11 mouse cellular contexts compared by ENCODE assay signal in the genomic region with DNA sequence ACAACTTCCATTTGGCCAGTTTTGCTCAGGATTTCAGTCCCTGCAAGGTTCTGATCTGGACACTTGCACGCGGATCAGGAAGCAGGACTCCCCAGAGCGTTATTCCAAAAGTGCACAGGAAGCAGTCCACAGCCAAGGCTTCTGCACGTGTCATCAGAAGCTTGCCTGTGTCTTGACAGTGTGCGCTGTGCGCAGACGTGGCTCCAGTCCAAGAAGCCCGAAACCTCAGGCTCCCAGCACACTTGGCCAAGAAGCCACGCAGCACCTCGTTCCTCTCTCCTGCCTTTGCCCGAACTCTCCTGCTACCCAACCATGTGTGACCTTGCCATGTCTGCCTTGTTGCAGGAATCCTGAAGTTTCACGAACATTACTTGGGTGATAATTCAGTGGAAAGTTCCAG.
DNase-seq lines count a peak whose midpoint lies in the region; ATAC-seq and TF ChIP-seq lines count a peak whose summit lies in the region.
"Had no signal": no experiment of that assay in that cellular context is flagged by ENCODE, and none has a peak within 500 bp of the region (broad histone marks: within the 10 kb centered on the region; RNA-seq: fewer than 3 reads in every experiment).

No protein-coding gene starts in this region.

- peaks cover 44% of the 10 kb centered on the region for H3K36me3 ChIP-seq in midbrain, postnatal 0 days (ENCODE audit: insufficient read depth, low read length)
- H3K36me3 ChIP-seq in midbrain, embryonic 13.5 days = peaks cover 69% of the 10 kb centered on the region

- WGBS in midbrain, postnatal 0 days = 78% methylated on average over 12 of the region's 12 CpGs
- 89% methylated on average over 12 of the region's 12 CpGs for WGBS in midbrain, embryonic 13.5 days

- no peak for ATAC-seq in midbrain, postnatal 0 days (ENCODE audit: low FRiP score)
- no peak for ATAC-seq in midbrain, embryonic 13.5 days
- no peak for ATAC-seq in CD4-positive, CD25-positive, alpha-beta regulatory T cell, adult 4 months
- ATAC-seq: forebrain, embryonic 15.5 days had no signal

- no peak overlapping the region for H3K9ac ChIP-seq in midbrain, postnatal 0 days (replicated peaks; ENCODE audit: low read length, poor library complexity, severe bottlenecking)
- H3K9ac ChIP-seq in midbrain, embryonic 13.5 days (replicated peaks) = no peak overlapping the region
- H3K9ac ChIP-seq: forebrain, embryonic 15.5 days; neural tube, embryonic 12.5 days had no signal

- H3K4me2 ChIP-seq in midbrain, postnatal 0 days (ENCODE audit: low read depth, low read length, poor library complexity, severe bottlenecking) = no peak overlapping the region
- H3K4me2 ChIP-seq in midbrain, embryonic 13.5 days (replicated peaks) = no peak overlapping the region
- H3K4me2 ChIP-seq: forebrain, embryonic 15.5 days; neural tube, embryonic 12.5 days had no signal

- H3K4me1 ChIP-seq in midbrain, postnatal 0 days (ENCODE audit: insufficient read depth, low read length) = no peaks in the 10 kb centered on the region
- peaks cover 41% of the 10 kb centered on the region for H3K4me1 ChIP-seq in midbrain, embryonic 13.5 days (replicated peaks)

- H3K27me3 ChIP-seq in midbrain, postnatal 0 days (ENCODE audit: insufficient read depth, low read length) = no peaks in the 10 kb centered on the region
- H3K27me3 ChIP-seq in midbrain, embryonic 13.5 days = 0 out of 2 replicates have a peak, but pooled peaks cover 4% of the 10 kb centered on the region
- H3K27me3 ChIP-seq: forebrain, embryonic 15.5 days; neural tube, embryonic 12.5 days had no signal

- no peaks in the 10 kb centered on the region for H3K9me3 ChIP-seq in midbrain, postnatal 0 days (ENCODE audit: low read length)
- no peaks in the 10 kb centered on the region for H3K9me3 ChIP-seq in midbrain, embryonic 13.5 days
- H3K9me3 ChIP-seq: forebrain, embryonic 15.5 days; neural tube, embryonic 12.5 days had no signal

- intact Hi-C loops in heart, postnatal 36 days (cut with DNase I) = no loop called here

- H3K4me3 ChIP-seq in midbrain, postnatal 0 days (ENCODE audit: low read depth, low read length) = no peak overlapping the region
- H3K4me3 ChIP-seq in midbrain, embryonic 13.5 days (replicated peaks) = no peak overlapping the region
- H3K4me3 ChIP-seq: forebrain, embryonic 15.5 days; neural tube, embryonic 12.5 days had no signal

- no peak overlapping the region for H3K27ac ChIP-seq in midbrain, postnatal 0 days (ENCODE audit: low read depth, low read length)
- no peak overlapping the region for H3K27ac ChIP-seq in midbrain, embryonic 13.5 days
- H3K27ac ChIP-seq: forebrain, embryonic 15.5 days; macrophage; neural tube, embryonic 12.5 days had no signal

- peak; percentile 54 for DNase-seq in midbrain, postnatal 0 days (ENCODE audit: low spot score)
- DNase-seq in cerebellum, postnatal 14 days = peak; percentile 69 to 79
- peak; percentile 78 for DNase-seq in heart, postnatal 36 days
- peak; percentile 55 to 75 for DNase-seq in lung, postnatal 4 days
- DNase-seq in frontal cortex, postnatal 10 days (ENCODE audit: low spot score in 2 of 2) = no peak
- DNase-seq in frontal cortex, postnatal 36 days (ENCODE audit: low spot score in 2 of 2) = no peak

- TF ChIP-seq CTCF in midbrain, postnatal 0 days (IDR thresholded peaks at IDR 0.05) = no peak

Comparison
In these comparisons a context has a peak if more than half of its experiments do, and no peak if none do; other contexts are left out.
1. DNase-seq: peak in midbrain, postnatal 0 days (single experiment), cerebellum, postnatal 14 days (2 of 2), heart, postnatal 36 days (2 of 2) and lung, postnatal 4 days (2 of 2); none in frontal cortex, postnatal 10 days (0 of 2) and frontal cortex, postnatal 36 days (0 of 2).